Mouse (Mus musculus) intestine, embryonic 16.5 days (tissue): ENCODE data around the gene Kirrel3. TPM values are rescaled to one million over a fixed set of nuclear protein-coding genes. Genes with fewer than 3 reads are reported as not detected.

Experiments used
- ATAC-seq: fragments of 200-750 bp; cut with Nextera tagmentation; 2 replicates; pipeline ENCODE4 v1.8.0; 2017; ENCODE audit warnings: moderate TSS enrichment, moderate library complexity
- H3K27ac ChIP-seq: fragments of 300-500 bp; sonication (generic); 2 replicates; pipeline ENCODE4 v1.5.1; 2014; ENCODE audit warnings: mild to moderate bottlenecking, low read length
- H3K27me3 ChIP-seq: fragments of 300-500 bp; sonication (generic); replicated peaks from 2 replicates; pipeline ENCODE4 v1.6.1; 2014; ENCODE audit warnings: low read length, control low read depth, mixed read lengths; ENCODE audit not compliant: control insufficient read depth, insufficient read depth
- H3K36me3 ChIP-seq: fragments of 300-500 bp; sonication (generic); 2 replicates; pipeline ENCODE4 v1.6.1; 2014; ENCODE audit warnings: low read length, control low read depth; ENCODE audit not compliant: control insufficient read depth, insufficient read depth
- H3K4me1 ChIP-seq: fragments of 300-500 bp; sonication (generic); 2 replicates; pipeline ENCODE4 v1.6.1; 2014; ENCODE audit warnings: low read length, control low read depth, mixed read lengths; ENCODE audit not compliant: control insufficient read depth, insufficient read depth
- H3K4me2 ChIP-seq: fragments of 300-500 bp; sonication (generic); 2 replicates; pipeline ENCODE4 v1.6.1; 2014; ENCODE audit warnings: low read depth, low read length, control low read depth
- H3K4me3 ChIP-seq: fragments of 300-500 bp; sonication (generic); 2 replicates; pipeline ENCODE4 v1.5.1; 2014; ENCODE audit warnings: mild to moderate bottlenecking, low read length
- H3K9ac ChIP-seq: fragments of 300-500 bp; sonication (generic); 2 replicates; pipeline ENCODE4 v1.6.1; 2014; ENCODE audit warnings: low read depth, low read length
- H3K9me3 ChIP-seq: fragments of 300-500 bp; sonication (generic); 2 replicates; pipeline ENCODE4 v1.6.1; 2016; ENCODE audit warnings: low read length, control low read depth; ENCODE audit not compliant: control insufficient read depth
- WGBS: fragments of 180-500 bp; shearing (Covaris S2); extraction: QIAGEN DNeasy Blood & Tissue Kit; methylation state at CpG from one replicate; pipeline ENCODE4 v1.1.7; 2014; 5-methylcytosine and 5-hydroxymethylcytosine counted together
- polyA plus RNA-seq: library from polyadenylated mRNA; unstranded; fragments of >200 nt; fragmentation: Nextera tagmentation; extraction: Ambion mirVana; gene quantifications from 2 replicates; pipeline ENCODE4 v1.2.1, GENCODE M21; 2015

The Kirrel3 gene
- polyA plus RNA-seq, 1 experiment from 2014 or later: 1.7 TPM

GRCm38 (mm10) chr9:34997880-34998865, 512.5 kb downstream of the Kirrel3 start:
- H3K27ac ChIP-seq: no peak overlapping the region
- H3K9me3 ChIP-seq: no peaks in the 10 kb centered on the region
- H3K27me3 ChIP-seq: peaks cover 18% of the 10 kb centered on the region; the same call in 1 of the 2 replicates
- H3K4me1 ChIP-seq: no peaks in the 10 kb centered on the region
- H3K4me2 ChIP-seq: no peak overlapping the region
- no peak for ATAC-seq
- no peak overlapping the region for H3K9ac ChIP-seq
- H3K36me3 ChIP-seq: no peaks in the 10 kb centered on the region
- WGBS: 40% methylated on average over 9 of the region's 9 CpGs
- H3K4me3 ChIP-seq: no peak overlapping the region

- H3K4me1 ChIP-seq: no peaks in the 10 kb centered on the region
- peaks cover 3% of the 10 kb centered on the region; the same call in 1 of the 2 replicates for H3K27me3 ChIP-seq
- no peak overlapping the region for H3K4me3 ChIP-seq
- no peak overlapping the region for H3K9ac ChIP-seq
- no peaks in the 10 kb centered on the region for H3K9me3 ChIP-seq
- no peaks in the 10 kb centered on the region for H3K36me3 ChIP-seq
- ATAC-seq: no peak
- no peak overlapping the region for H3K4me2 ChIP-seq
- 64% methylated on average over 4 of the region's 4 CpGs for WGBS
- no peak overlapping the region for H3K27ac ChIP-seq
Observed at GRCm38 (mm10) chr9:35004113-35004512, 518.4 kb downstream of the Kirrel3 start.

GRCm38 (mm10) chr9:35007697-35008341, 522.1 kb downstream of the Kirrel3 start:
- no peak overlapping the region for H3K4me3 ChIP-seq
- H3K27me3 ChIP-seq: peaks cover 3% of the 10 kb centered on the region; the same call in 1 of the 2 replicates
- H3K36me3 ChIP-seq: no peaks in the 10 kb centered on the region
- H3K9me3 ChIP-seq: no peaks in the 10 kb centered on the region
- no peak overlapping the region for H3K9ac ChIP-seq
- no peak for ATAC-seq
- H3K4me2 ChIP-seq: no peak overlapping the region
- H3K27ac ChIP-seq: no peak overlapping the region
- H3K4me1 ChIP-seq: no peaks in the 10 kb centered on the region
- 75% methylated on average over 14 of the region's 14 CpGs for WGBS

GRCm38 (mm10) chr9:35016762-35017161, 531.1 kb downstream of the Kirrel3 start:
- H3K4me2 ChIP-seq: no peak overlapping the region
- 0 out of 2 replicates have a peak, but pooled peaks have one; percentile 23 for ATAC-seq
- H3K27me3 ChIP-seq: 0 out of 2 replicates have a peak, but pooled peaks cover 8% of the 10 kb centered on the region
- H3K4me3 ChIP-seq: no peak overlapping the region
- H3K4me1 ChIP-seq: peaks cover 12% of the 10 kb centered on the region
- H3K9me3 ChIP-seq: no peaks in the 10 kb centered on the region
- no peak overlapping the region for H3K9ac ChIP-seq
- H3K36me3 ChIP-seq: no peaks in the 10 kb centered on the region
- WGBS: 48% methylated on average over 4 of the region's 4 CpGs
- H3K27ac ChIP-seq: no peak overlapping the region

- no peaks in the 10 kb centered on the region for H3K9me3 ChIP-seq
- H3K36me3 ChIP-seq: no peaks in the 10 kb centered on the region
- H3K27ac ChIP-seq: no peak overlapping the region
- H3K9ac ChIP-seq: no peak overlapping the region
- WGBS: 19% methylated on average over 13 of the region's 13 CpGs
- peaks cover 12% of the 10 kb centered on the region for H3K4me1 ChIP-seq
- 0 out of 2 replicates have a peak, but pooled peaks cover 8% of the 10 kb centered on the region for H3K27me3 ChIP-seq
- no peak overlapping the region for H3K4me3 ChIP-seq
- peak overlapping the region; percentile 31; the same call in 1 of the 2 replicates for H3K4me2 ChIP-seq
- peak; percentile 22 for ATAC-seq
Observed at GRCm38 (mm10) chr9:35017563-35017962, 531.9 kb downstream of the Kirrel3 start.

GRCm38 (mm10) chr9:35018056-35018455, 532.4 kb downstream of the Kirrel3 start:
- ATAC-seq: peak; percentile 24; the same call in 1 of the 2 replicates
- 26% methylated on average over 5 of the region's 5 CpGs for WGBS
- no peak overlapping the region for H3K9ac ChIP-seq
- H3K27ac ChIP-seq: no peak overlapping the region
- H3K4me3 ChIP-seq: no peak overlapping the region
- H3K4me2 ChIP-seq: peak overlapping the region; percentile 31; the same call in 1 of the 2 replicates
- peaks cover 12% of the 10 kb centered on the region for H3K4me1 ChIP-seq
- H3K27me3 ChIP-seq: 0 out of 2 replicates have a peak, but pooled peaks cover 8% of the 10 kb centered on the region
- no peaks in the 10 kb centered on the region for H3K36me3 ChIP-seq
- H3K9me3 ChIP-seq: no peaks in the 10 kb centered on the region

GRCm38 (mm10) chr9:35019372-35019771, 533.7 kb downstream of the Kirrel3 start:
- no peak overlapping the region for H3K27ac ChIP-seq
- 7% methylated on average over 3 of the region's 3 CpGs for WGBS
- peak; percentile 27; the same call in 1 of the 2 replicates for ATAC-seq

GRCm38 (mm10) chr9:35020015-35020653, 534.4 kb downstream of the Kirrel3 start:
- Histone ChIP-seq H3K9ac (no peak overlapping the region), H3K36me3 (no peaks in the 10 kb centered on the region), H3K4me2 (no peak overlapping the region), H3K4me3 (no peak overlapping the region), H3K27ac (no peak overlapping the region), H3K4me1 (peaks cover 16% of the 10 kb centered on the region), H3K27me3 (peaks cover 11% of the 10 kb centered on the region), H3K9me3 (no peaks in the 10 kb centered on the region)
- 47% methylated on average over 11 of the region's 11 CpGs for WGBS
- peak; percentile 52; the same call in 1 of the 2 replicates for ATAC-seq

More at GRCm38 (mm10) chr9:35019372-35019771, 533.7 kb downstream of the Kirrel3 start:
- Histone ChIP-seq H3K36me3 (no peaks in the 10 kb centered on the region), H3K9me3 (no peaks in the 10 kb centered on the region), H3K4me2 (no peak overlapping the region), H3K4me3 (no peak overlapping the region), H3K27me3 (peaks cover 9% of the 10 kb centered on the region; the same call in 1 of the 2 replicates), H3K9ac (no peak overlapping the region), H3K4me1 (peaks cover 12% of the 10 kb centered on the region)

GRCm38 (mm10) chr9:35021744-35022143, 536.0 kb downstream of the Kirrel3 start:
- Histone ChIP-seq H3K36me3 (no peaks in the 10 kb centered on the region), H3K4me3 (no peak overlapping the region)

More at GRCm38 (mm10) chr9:35021744-35022143, 536.0 kb downstream of the Kirrel3 start:
- no peak for ATAC-seq
- H3K9ac ChIP-seq: no peak overlapping the region
- H3K9me3 ChIP-seq: no peaks in the 10 kb centered on the region
- peaks cover 17% of the 10 kb centered on the region for H3K4me1 ChIP-seq
- peaks cover 16% of the 10 kb centered on the region for H3K27me3 ChIP-seq
- no peak overlapping the region for H3K4me2 ChIP-seq
- WGBS: 94% methylated on average over 1 of the region's 1 CpGs
- no peak overlapping the region for H3K27ac ChIP-seq
